Mouse (Mus musculus) stomach, embryonic 15.5 days (tissue): ENCODE measurements around the gene Rbm42. TPM values are rescaled to one million over a fixed set of nuclear protein-coding genes. Genes with fewer than 3 reads are reported as not detected.

ENCODE experiments used
- ATAC-seq: fragments of 200-750 bp; cut with Nextera tagmentation; 2 replicates; pipeline ENCODE4 v1.8.0; 2017; ENCODE audit warnings: low read depth, moderate number of reproducible peaks, moderate TSS enrichment; ENCODE audit not compliant: insufficient read depth, low FRiP score
- H3K27ac ChIP-seq: fragments of 300-500 bp; sonication (generic); 2 replicates; pipeline ENCODE4 v1.5.1; 2015; ENCODE audit warnings: mild to moderate bottlenecking, inconsistent platforms
- H3K27me3 ChIP-seq: fragments of 300-500 bp; sonication (generic); replicated peaks from 2 replicates; pipeline ENCODE4 v1.6.1; 2015; ENCODE audit warnings: inconsistent platforms
- H3K36me3 ChIP-seq: fragments of 300-500 bp; sonication (generic); 2 replicates; pipeline ENCODE4 v1.6.1; 2015; ENCODE audit warnings: inconsistent platforms
- H3K4me1 ChIP-seq: fragments of 300-500 bp; sonication (generic); 2 replicates; pipeline ENCODE4 v1.6.1; 2015; ENCODE audit warnings: inconsistent platforms
- H3K4me2 ChIP-seq: fragments of 300-500 bp; sonication (generic); 2 replicates; pipeline ENCODE4 v1.6.1; 2015; ENCODE audit warnings: mild to moderate bottlenecking, inconsistent platforms
- H3K4me3 ChIP-seq: fragments of 300-500 bp; sonication (generic); replicated peaks from 2 replicates; pipeline ENCODE4 v1.5.1; 2015; ENCODE audit warnings: inconsistent platforms
- H3K9ac ChIP-seq: fragments of 300-500 bp; sonication (generic); 2 replicates; pipeline ENCODE4 v1.6.1; 2015; ENCODE audit warnings: inconsistent platforms
- H3K9me3 ChIP-seq: fragments of 300-500 bp; sonication (generic); 2 replicates; pipeline ENCODE4 v1.6.1; 2016; ENCODE audit warnings: inconsistent platforms
- WGBS: fragments of 180-500 bp; shearing (Covaris S2); methylation state at CpG from one replicate; pipeline ENCODE4 v1.1.7; 2015; 5-methylcytosine and 5-hydroxymethylcytosine counted together
- polyA plus RNA-seq: library from polyadenylated mRNA; unstranded; fragments of >200 nt; fragmentation: Nextera tagmentation; extraction: Ambion mirVana; gene quantifications from 2 replicates; pipeline ENCODE4 v1.2.1, GENCODE M21; 2015

The Rbm42 gene
- polyA plus RNA-seq, 1 experiment from 2014 or later = 110 TPM

GRCm38 (mm10) chr7:30614454-30614853, 35.7 kb downstream of the Rbm42 start:
- Histone ChIP-seq H3K27ac (no peak overlapping the region), H3K4me3 (no peak overlapping the region), H3K27me3 (no peaks in the 10 kb centered on the region), H3K9me3 (no peaks in the 10 kb centered on the region), H3K9ac (no peak overlapping the region), H3K4me2 (no peak overlapping the region), H3K36me3 (peaks cover 31% of the 10 kb centered on the region), H3K4me1 (no peaks in the 10 kb centered on the region)
- 64% methylated on average over 2 of the region's 2 CpGs for WGBS
- no peak for ATAC-seq

GRCm38 (mm10) chr7:30613529-30614112, 36.5 kb downstream of the Rbm42 start:
- Histone ChIP-seq H3K4me3 (no peak overlapping the region), H3K27ac (no peak overlapping the region), H3K27me3 (no peaks in the 10 kb centered on the region), H3K9me3 (no peaks in the 10 kb centered on the region), H3K9ac (no peak overlapping the region), H3K36me3 (peaks cover 23% of the 10 kb centered on the region), H3K4me1 (no peaks in the 10 kb centered on the region), H3K4me2 (no peak overlapping the region)
- ATAC-seq = peak; percentile 70
- 23% methylated on average over 14 of the region's 14 CpGs for WGBS

GRCm38 (mm10) chr7:30612654-30613402, 37.3 kb downstream of the Rbm42 start, which contains the start of gene Upk1a:
Gene Upk1a, minus strand, starts transcription at chr7:30612847.
- Histone ChIP-seq H3K4me3 (no peak within 1 kb of the TSS), H3K4me2 (no peak within 1 kb of the TSS), H3K36me3 (peaks cover 17% of the 10 kb centered on the region), H3K9ac (no peak within 1 kb of the TSS), H3K9me3 (no peaks in the 10 kb centered on the region), H3K27me3 (no peaks in the 10 kb centered on the region), H3K4me1 (no peaks in the 10 kb centered on the region), H3K27ac (no peak within 1 kb of the TSS)
- peak; percentile 24; the same call in 1 of the 2 replicates for ATAC-seq
- WGBS = 57% methylated on average over 8 of the region's 8 CpGs

DNA sequence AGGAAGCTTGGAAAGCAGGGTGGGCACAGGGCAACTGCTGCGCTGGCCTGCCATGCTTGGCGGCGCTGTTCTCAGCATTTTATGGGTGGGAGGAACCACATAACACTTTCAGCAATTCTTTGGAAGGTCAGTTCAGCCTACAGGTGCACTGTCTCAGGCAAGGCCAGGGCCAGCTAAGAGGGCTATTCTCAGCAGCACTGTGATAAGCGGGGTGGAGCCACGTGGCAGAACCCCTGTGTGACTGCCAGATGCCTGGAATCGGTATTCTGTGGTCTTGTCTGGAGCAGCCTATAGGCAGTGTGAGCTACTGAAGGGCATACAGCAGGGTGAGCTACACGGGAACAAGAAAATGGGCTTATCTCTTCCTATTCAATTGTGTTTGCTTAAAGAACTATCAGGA, 40.1 kb downstream of the Rbm42 start:
- Histone ChIP-seq H3K36me3 (no peaks in the 10 kb centered on the region), H3K4me2 (no peak overlapping the region), H3K9ac (no peak overlapping the region), H3K27me3 (no peaks in the 10 kb centered on the region), H3K9me3 (no peaks in the 10 kb centered on the region), H3K4me1 (no peaks in the 10 kb centered on the region), H3K4me3 (no peak overlapping the region), H3K27ac (no peak overlapping the region)
- 45% methylated on average over 7 of the region's 7 CpGs for WGBS
- ATAC-seq = peak; percentile 51; the same call in 1 of the 2 replicates

- H3K27me3 ChIP-seq = no peaks in the 10 kb centered on the region
- no peaks in the 10 kb centered on the region for H3K9me3 ChIP-seq
- H3K4me2 ChIP-seq = no peak overlapping the region
- no peak for ATAC-seq
- H3K27ac ChIP-seq = no peak overlapping the region
- no peaks in the 10 kb centered on the region for H3K4me1 ChIP-seq
- H3K36me3 ChIP-seq = no peaks in the 10 kb centered on the region
- no peak overlapping the region for H3K9ac ChIP-seq
- WGBS = 55% methylated on average over 14 of the region's 16 CpGs
- H3K4me3 ChIP-seq = no peak overlapping the region
These were observed 41.6 kb downstream of the Rbm42 start for GRCm38 (mm10) chr7:30608476-30608875.

DNA sequence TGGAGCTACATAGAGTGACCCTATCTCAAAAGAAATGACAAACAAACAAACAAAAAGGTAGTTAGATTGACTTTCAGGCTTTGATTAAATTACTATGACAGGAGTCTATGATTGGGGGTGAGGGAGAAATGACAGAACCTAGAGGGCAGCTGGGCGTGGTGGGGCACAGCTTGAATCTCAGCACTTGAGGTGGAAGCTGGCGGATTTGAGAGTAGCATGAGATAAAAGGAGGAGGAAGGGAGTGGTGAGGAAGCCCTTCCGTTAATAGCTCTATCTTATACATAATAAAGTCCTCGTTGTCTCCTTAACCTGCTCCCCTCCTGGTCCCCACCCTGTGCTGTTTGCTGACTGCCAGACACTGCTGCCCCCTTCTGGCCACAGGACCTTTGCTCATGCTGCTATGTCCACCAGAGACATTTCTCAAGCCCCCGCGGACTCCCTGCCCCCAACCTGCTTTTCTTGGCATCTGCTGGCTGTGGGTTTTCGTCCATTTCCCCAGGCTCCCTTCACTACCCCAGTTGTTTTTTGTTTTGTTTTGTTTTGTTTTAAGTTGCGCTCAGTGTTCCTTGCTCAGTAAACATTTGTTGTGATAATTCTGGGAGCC, 42.3 kb downstream of the Rbm42 start:
- ATAC-seq = no peak

GRCm38 (mm10) chr7:30604944-30605343, 45.2 kb downstream of the Rbm42 start:
- Histone ChIP-seq H3K27ac (no peak overlapping the region), H3K4me1 (0 out of 2 replicates have a peak, but pooled peaks cover 12% of the 10 kb centered on the region), H3K4me3 (no peak overlapping the region), H3K36me3 (no peaks in the 10 kb centered on the region), H3K27me3 (no peaks in the 10 kb centered on the region), H3K4me2 (no peak overlapping the region), H3K9ac (no peak overlapping the region), H3K9me3 (no peaks in the 10 kb centered on the region)
- ATAC-seq = no peak
- WGBS = 76% methylated on average over 8 of the region's 8 CpGs

More for the DNA sequence above, 42.3 kb downstream of the Rbm42 start:
- H3K9ac ChIP-seq = no peak overlapping the region
- no peaks in the 10 kb centered on the region for H3K36me3 ChIP-seq
- no peak overlapping the region for H3K27ac ChIP-seq
- H3K4me2 ChIP-seq = no peak overlapping the region
- H3K27me3 ChIP-seq = no peaks in the 10 kb centered on the region
- H3K4me1 ChIP-seq = 0 out of 2 replicates have a peak, but pooled peaks cover 5% of the 10 kb centered on the region
- no peaks in the 10 kb centered on the region for H3K9me3 ChIP-seq
- H3K4me3 ChIP-seq = no peak overlapping the region
- 27% methylated on average over 8 of the region's 8 CpGs for WGBS

- no peaks in the 10 kb centered on the region for H3K27me3 ChIP-seq
- 0 out of 2 replicates have a peak, but pooled peaks cover 16% of the 10 kb centered on the region for H3K4me1 ChIP-seq
- no peaks in the 10 kb centered on the region for H3K9me3 ChIP-seq
- ATAC-seq = no peak
- H3K4me2 ChIP-seq = no peak overlapping the region
- 50% methylated on average over 8 of the region's 8 CpGs for WGBS
- no peaks in the 10 kb centered on the region for H3K36me3 ChIP-seq
- no peak overlapping the region for H3K9ac ChIP-seq
- H3K4me3 ChIP-seq = no peak overlapping the region
- no peak overlapping the region for H3K27ac ChIP-seq
These were observed 45.7 kb downstream of the Rbm42 start for GRCm38 (mm10) chr7:30604424-30604823.

GRCm38 (mm10) chr7:30602583-30602982, 47.5 kb downstream of the Rbm42 start:
- Histone ChIP-seq H3K27me3 (no peaks in the 10 kb centered on the region), H3K4me3 (no peak overlapping the region), H3K9ac (no peak overlapping the region), H3K27ac (peak overlapping the region; percentile 74), H3K4me1 (0 out of 2 replicates have a peak, but pooled peaks cover 16% of the 10 kb centered on the region), H3K4me2 (0 out of 2 replicates have a peak overlapping the region, but pooled peaks have one; percentile 5), H3K36me3 (no peaks in the 10 kb centered on the region), H3K9me3 (no peaks in the 10 kb centered on the region)
- ATAC-seq = peak; percentile 73
- 23% methylated on average over 3 of the region's 3 CpGs for WGBS

DNA sequence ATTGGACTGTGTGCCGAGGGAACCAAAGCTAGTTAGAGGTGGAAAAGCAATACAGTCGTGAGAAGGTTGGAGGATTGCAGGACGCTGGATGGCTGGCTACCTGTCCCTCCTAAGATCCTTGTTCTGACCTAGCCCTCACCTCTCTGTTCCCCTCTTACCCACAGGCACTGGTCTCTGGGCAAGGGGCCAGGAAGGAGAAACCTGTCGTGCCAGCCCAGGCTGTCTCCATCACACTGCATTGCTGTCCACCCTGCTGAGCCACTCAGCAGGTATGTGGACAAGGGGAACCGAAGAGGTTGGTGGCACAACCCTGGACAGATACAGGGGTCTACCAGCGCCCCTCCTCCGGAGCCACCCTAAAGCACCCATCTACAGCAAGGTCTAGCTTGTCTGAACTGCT, 49.5 kb downstream of the Rbm42 start:
- H3K9ac ChIP-seq = no peak overlapping the region
- H3K9me3 ChIP-seq = no peaks in the 10 kb centered on the region
- ATAC-seq = no peak
- no peaks in the 10 kb centered on the region for H3K27me3 ChIP-seq
- no peaks in the 10 kb centered on the region for H3K36me3 ChIP-seq
- H3K4me3 ChIP-seq = no peak overlapping the region
- H3K4me2 ChIP-seq = peak overlapping the region; percentile 33
- peak overlapping the region; percentile 83 for H3K27ac ChIP-seq
- 0 out of 2 replicates have a peak, but pooled peaks cover 16% of the 10 kb centered on the region for H3K4me1 ChIP-seq
- 62% methylated on average over 7 of the region's 7 CpGs for WGBS

DNA sequence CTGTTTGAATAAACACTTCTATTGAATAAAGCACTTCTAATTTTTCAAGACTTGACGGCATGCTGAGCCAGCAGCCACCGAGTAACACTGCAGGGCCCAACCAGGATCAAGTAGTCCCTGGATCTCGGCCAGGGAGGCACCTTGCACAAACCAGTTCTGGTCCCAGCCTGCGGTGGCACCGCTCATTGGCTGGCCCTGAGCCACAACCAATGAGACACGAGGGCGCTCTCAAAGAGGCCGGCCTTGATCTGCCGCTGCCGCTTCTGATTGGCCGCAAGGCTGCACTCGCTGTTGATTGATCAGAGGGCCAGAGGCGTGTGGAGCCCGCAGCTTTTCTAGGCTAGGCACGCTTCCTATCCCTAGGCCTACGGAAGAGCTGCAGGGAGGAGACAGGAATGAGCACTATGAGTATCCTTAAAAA, 50.2 kb downstream of the Rbm42 start:
- H3K4me2 ChIP-seq = peak overlapping the region; percentile 33
- no peak overlapping the region for H3K9ac ChIP-seq
- peak; percentile 91 for ATAC-seq
- H3K27me3 ChIP-seq = no peaks in the 10 kb centered on the region
- H3K27ac ChIP-seq = peak overlapping the region; percentile 83
- H3K4me3 ChIP-seq = no peak overlapping the region
- H3K36me3 ChIP-seq = no peaks in the 10 kb centered on the region
- no peaks in the 10 kb centered on the region for H3K9me3 ChIP-seq
- 1% methylated on average over 16 of the region's 16 CpGs for WGBS
- 0 out of 2 replicates have a peak, but pooled peaks cover 16% of the 10 kb centered on the region for H3K4me1 ChIP-seq

- Histone ChIP-seq H3K27ac (peak within 1 kb of the TSS; percentile 67), H3K4me3 (no peak within 1 kb of the TSS), H3K9ac (no peak within 1 kb of the TSS), H3K4me1 (0 out of 2 replicates have a peak, but pooled peaks cover 16% of the 10 kb centered on the region), H3K27me3 (no peaks in the 10 kb centered on the region), H3K9me3 (no peaks in the 10 kb centered on the region), H3K36me3 (no peaks in the 10 kb centered on the region), H3K4me2 (peak within 1 kb of the TSS; percentile 26; the same call in 1 of the 2 replicates)
- ATAC-seq = no peak
- 92% methylated on average over 12 of the region's 12 CpGs for WGBS
These were observed 51.3 kb downstream of the Rbm42 start, which contains the start of gene Zbtb32 for GRCm38 (mm10) chr7:30598786-30599185. Gene Zbtb32, minus strand, starts transcription at chr7:30598909.
